Mouse (Mus musculus): Measurements from ENCODE around the gene Olfr97. TPM values are rescaled to one million over a fixed set of nuclear protein-coding genes. Genes with fewer than 3 reads are reported as not detected.
"Not testable (repeated sequence)": the region's sequence is repeated elsewhere in the genome, so short reads cannot be mapped to it uniquely, and the experiment has no call there.

Gene Olfr97
- polyA plus RNA-seq (2014; fragmentation: Nextera tagmentation; extraction: Ambion mirVana) = not detected in 2 replicates

GRCm38 (mm10) chr17:37237230-37237629, at the start of gene Olfr97:
Gene Olfr97, minus strand, starts transcription at chr17:37237330.
- H3K9me3 ChIP-seq (ENCODE audit: control insufficient read depth, low read length); ATAC-seq (ENCODE audit: low FRiP score); H3K4me3 ChIP-seq (ENCODE audit: low read depth, low read length); DNase-seq (ENCODE audit: low spot score); H3K27ac ChIP-seq (ENCODE audit: low read depth, low read length); H3K9ac ChIP-seq (ENCODE audit: low read depth, low read length); H3K36me3 ChIP-seq (ENCODE audit: control insufficient read depth, insufficient read depth, low read length); H3K27me3 ChIP-seq (ENCODE audit: control insufficient read depth, insufficient read depth, low read length); H3K4me1 ChIP-seq (replicated peaks; ENCODE audit: control insufficient read depth, insufficient read depth, low read length); H3K4me2 ChIP-seq (replicated peaks; ENCODE audit: low read depth, low read length): not testable (repeated sequence)
- 88% methylated on average over 2 of the region's 2 CpGs for WGBS

- Histone ChIP-seq H3K9ac (ENCODE audit: low read depth, low read length) (no peak within 1 kb of the TSS), H3K4me1 (replicated peaks; ENCODE audit: control insufficient read depth, insufficient read depth, low read length) (no peaks in the 10 kb centered on the region), H3K27ac (ENCODE audit: low read depth, low read length) (no peak within 1 kb of the TSS), H3K9me3 (ENCODE audit: control insufficient read depth, low read length) (no peaks in the 10 kb centered on the region), H3K27me3 (ENCODE audit: control insufficient read depth, insufficient read depth, low read length) (no peaks in the 10 kb centered on the region), H3K4me3 (ENCODE audit: low read depth, low read length) (no peak within 1 kb of the TSS), H3K4me2 (replicated peaks; ENCODE audit: low read depth, low read length) (no peak within 1 kb of the TSS), H3K36me3 (ENCODE audit: control insufficient read depth, insufficient read depth, low read length) (no peaks in the 10 kb centered on the region)
- WGBS = 79% methylated on average over 1 of the region's 1 CpGs
- DNase-seq (ENCODE audit: low spot score) (no peak), ATAC-seq (ENCODE audit: low FRiP score) (no peak)
These were observed 46.2 kb upstream of the Olfr97 start, which contains the start of gene Olfr99 for GRCm38 (mm10) chr17:37283360-37283759. Gene Olfr99, minus strand, starts transcription at chr17:37283460.

GRCm38 (mm10) chr17:37280331-37280730, 43.2 kb upstream of the Olfr97 start:
- no peak overlapping the region for H3K9ac ChIP-seq (ENCODE audit: low read depth, low read length)
- H3K27me3 ChIP-seq (ENCODE audit: control insufficient read depth, insufficient read depth, low read length) = no peaks in the 10 kb centered on the region
- H3K4me3 ChIP-seq (ENCODE audit: low read depth, low read length) = no peak overlapping the region
- H3K4me1 ChIP-seq (replicated peaks; ENCODE audit: control insufficient read depth, insufficient read depth, low read length) = no peaks in the 10 kb centered on the region
- no peak overlapping the region for H3K4me2 ChIP-seq (replicated peaks; ENCODE audit: low read depth, low read length)
- 91% methylated on average over 1 of the region's 1 CpGs for WGBS
- H3K36me3 ChIP-seq (ENCODE audit: control insufficient read depth, insufficient read depth, low read length) = no peaks in the 10 kb centered on the region
- no peaks in the 10 kb centered on the region for H3K9me3 ChIP-seq (ENCODE audit: control insufficient read depth, low read length)
- ATAC-seq (ENCODE audit: low FRiP score) (no peak), DNase-seq (ENCODE audit: low spot score) (no peak)
- no peak overlapping the region for H3K27ac ChIP-seq (ENCODE audit: low read depth, low read length)

- H3K4me1 ChIP-seq (replicated peaks; ENCODE audit: control insufficient read depth, insufficient read depth, low read length) = no peaks in the 10 kb centered on the region
- ATAC-seq (ENCODE audit: low FRiP score) (no peak), DNase-seq (ENCODE audit: low spot score) (no peak)
- no peak overlapping the region for H3K4me3 ChIP-seq (ENCODE audit: low read depth, low read length)
- no peaks in the 10 kb centered on the region for H3K27me3 ChIP-seq (ENCODE audit: control insufficient read depth, insufficient read depth, low read length)
- no peak overlapping the region for H3K4me2 ChIP-seq (replicated peaks; ENCODE audit: low read depth, low read length)
- H3K9ac ChIP-seq (ENCODE audit: low read depth, low read length) = no peak overlapping the region
- H3K9me3 ChIP-seq (ENCODE audit: control insufficient read depth, low read length) = no peaks in the 10 kb centered on the region
- no peak overlapping the region for H3K27ac ChIP-seq (ENCODE audit: low read depth, low read length)
- H3K36me3 ChIP-seq (ENCODE audit: control insufficient read depth, insufficient read depth, low read length) = no peaks in the 10 kb centered on the region
These were observed 39.4 kb upstream of the Olfr97 start for GRCm38 (mm10) chr17:37276573-37276972.

GRCm38 (mm10) chr17:37275626-37276248, 38.6 kb upstream of the Olfr97 start:
- Histone ChIP-seq H3K4me2 (replicated peaks; ENCODE audit: low read depth, low read length) (no peak overlapping the region), H3K27me3 (ENCODE audit: control insufficient read depth, insufficient read depth, low read length) (no peaks in the 10 kb centered on the region), H3K36me3 (ENCODE audit: control insufficient read depth, insufficient read depth, low read length) (no peaks in the 10 kb centered on the region), H3K27ac (ENCODE audit: low read depth, low read length) (no peak overlapping the region), H3K4me3 (ENCODE audit: low read depth, low read length) (no peak overlapping the region), H3K9me3 (ENCODE audit: control insufficient read depth, low read length) (no peaks in the 10 kb centered on the region), H3K4me1 (replicated peaks; ENCODE audit: control insufficient read depth, insufficient read depth, low read length) (no peaks in the 10 kb centered on the region), H3K9ac (ENCODE audit: low read depth, low read length) (no peak overlapping the region)
- no peak for ATAC-seq (ENCODE audit: low FRiP score)
- no peak for DNase-seq (ENCODE audit: low spot score)
- 72% methylated on average over 2 of the region's 2 CpGs for WGBS

GRCm38 (mm10) chr17:37270702-37271092, 33.6 kb upstream of the Olfr97 start:
- H3K9ac ChIP-seq (ENCODE audit: low read depth, low read length) = no peak overlapping the region

GRCm38 (mm10) chr17:37270058-37270701, 33.0 kb upstream of the Olfr97 start, which contains the start of gene H2-M3:
Gene H2-M3, plus strand, starts transcription at chr17:37270220.
- Histone ChIP-seq H3K4me3 (ENCODE audit: low read depth, low read length) (peak within 1 kb of the TSS; percentile 48), H3K4me2 (replicated peaks; ENCODE audit: low read depth, low read length) (peak within 1 kb of the TSS; percentile 80), H3K27ac (ENCODE audit: low read depth, low read length) (no peak within 1 kb of the TSS), H3K36me3 (ENCODE audit: control insufficient read depth, insufficient read depth, low read length) (no peaks in the 10 kb centered on the region), H3K27me3 (ENCODE audit: control insufficient read depth, insufficient read depth, low read length) (no peaks in the 10 kb centered on the region), H3K9ac (ENCODE audit: low read depth, low read length) (0 out of 2 replicates have a peak within 1 kb of the TSS, but pooled peaks have one; percentile 28), H3K4me1 (replicated peaks; ENCODE audit: control insufficient read depth, insufficient read depth, low read length) (no peaks in the 10 kb centered on the region), H3K9me3 (ENCODE audit: control insufficient read depth, low read length) (no peaks in the 10 kb centered on the region)
- WGBS = 5% methylated on average over 26 of the region's 26 CpGs
- DNase-seq (ENCODE audit: low spot score) = peak; percentile 91
- peak; percentile 98 for ATAC-seq (ENCODE audit: low FRiP score)

More at GRCm38 (mm10) chr17:37270702-37271092, 33.6 kb upstream of the Olfr97 start:
- no peaks in the 10 kb centered on the region for H3K27me3 ChIP-seq (ENCODE audit: control insufficient read depth, insufficient read depth, low read length)
- peak overlapping the region; percentile 48 for H3K4me3 ChIP-seq (ENCODE audit: low read depth, low read length)
- no peaks in the 10 kb centered on the region for H3K4me1 ChIP-seq (replicated peaks; ENCODE audit: control insufficient read depth, insufficient read depth, low read length)
- H3K27ac ChIP-seq (ENCODE audit: low read depth, low read length) = no peak overlapping the region
- H3K36me3 ChIP-seq (ENCODE audit: control insufficient read depth, insufficient read depth, low read length) = no peaks in the 10 kb centered on the region
- H3K9me3 ChIP-seq (ENCODE audit: control insufficient read depth, low read length) = no peaks in the 10 kb centered on the region
- no peak for DNase-seq (ENCODE audit: low spot score)
- ATAC-seq (ENCODE audit: low FRiP score) = peak; percentile 44
- WGBS = 73% methylated on average over 8 of the region's 8 CpGs
- peak overlapping the region; percentile 80 for H3K4me2 ChIP-seq (replicated peaks; ENCODE audit: low read depth, low read length)

- no peak for DNase-seq (ENCODE audit: low spot score)
- no peak within 1 kb of the TSS for H3K27ac ChIP-seq (ENCODE audit: low read depth, low read length)
- no peaks in the 10 kb centered on the region for H3K36me3 ChIP-seq (ENCODE audit: control insufficient read depth, insufficient read depth, low read length)
- no peaks in the 10 kb centered on the region for H3K27me3 ChIP-seq (ENCODE audit: control insufficient read depth, insufficient read depth, low read length)
- H3K4me2 ChIP-seq (replicated peaks; ENCODE audit: low read depth, low read length) = no peak within 1 kb of the TSS
- WGBS = 91% methylated on average over 1 of the region's 1 CpGs
- H3K4me1 ChIP-seq (replicated peaks; ENCODE audit: control insufficient read depth, insufficient read depth, low read length) = no peaks in the 10 kb centered on the region
- H3K9ac ChIP-seq (ENCODE audit: low read depth, low read length) = no peak within 1 kb of the TSS
- no peak for ATAC-seq (ENCODE audit: low FRiP score)
- no peak within 1 kb of the TSS for H3K4me3 ChIP-seq (ENCODE audit: low read depth, low read length)
- H3K9me3 ChIP-seq (ENCODE audit: control insufficient read depth, low read length) = no peaks in the 10 kb centered on the region
These were observed 26.5 kb upstream of the Olfr97 start, which contains the start of gene Olfr98 for GRCm38 (mm10) chr17:37263626-37264025. Gene Olfr98, minus strand, starts transcription at chr17:37263749.

- DNase-seq (ENCODE audit: low spot score) (peak; percentile 6), ATAC-seq (ENCODE audit: low FRiP score) (no peak)
- Histone ChIP-seq H3K36me3 (ENCODE audit: control insufficient read depth, insufficient read depth, low read length) (no peaks in the 10 kb centered on the region), H3K27me3 (ENCODE audit: control insufficient read depth, insufficient read depth, low read length) (no peaks in the 10 kb centered on the region), H3K4me1 (replicated peaks; ENCODE audit: control insufficient read depth, insufficient read depth, low read length) (no peaks in the 10 kb centered on the region), H3K4me3 (ENCODE audit: low read depth, low read length) (no peak overlapping the region), H3K4me2 (replicated peaks; ENCODE audit: low read depth, low read length) (no peak overlapping the region), H3K9me3 (ENCODE audit: control insufficient read depth, low read length) (no peaks in the 10 kb centered on the region), H3K9ac (ENCODE audit: low read depth, low read length) (no peak overlapping the region), H3K27ac (ENCODE audit: low read depth, low read length) (no peak overlapping the region)
- WGBS = 14% methylated on average over 1 of the region's 1 CpGs
These were observed 13.4 kb upstream of the Olfr97 start for GRCm38 (mm10) chr17:37250544-37250943.

All from hindbrain, embryonic 11.5 days (tissue).